Mouse (Mus musculus) forebrain, embryonic 10.5 days (tissue): ENCODE measurements around the gene Klhl40. TPM values are rescaled to one million over a fixed set of nuclear protein-coding genes. Genes with fewer than 3 reads are reported as not detected.

ENCODE experiments used
- DNase-seq: peaks from one replicate; pipeline ENCODE4 v3.0.0-alpha.2; 2017; ENCODE audit warnings: low spot score; ENCODE audit errors: extremely low spot score
- H3K27ac ChIP-seq: fragments of 300-500 bp; sonication (generic); 2 replicates; pipeline ENCODE4 v1.5.1; 2016; ENCODE audit warnings: mild to moderate bottlenecking
- H3K27me3 ChIP-seq: fragments of 300-500 bp; sonication (generic); 2 replicates; pipeline ENCODE4 v1.6.1; 2016; ENCODE audit warnings: mild to moderate bottlenecking; ENCODE audit not compliant: poor library complexity, severe bottlenecking
- H3K36me3 ChIP-seq: fragments of 300-500 bp; sonication (generic); replicated peaks from 2 replicates; pipeline ENCODE4 v1.6.1; 2016; ENCODE audit warnings: mild to moderate bottlenecking, moderate library complexity
- H3K4me1 ChIP-seq: fragments of 300-500 bp; sonication (generic); 2 replicates; pipeline ENCODE4 v1.6.1; 2016
- H3K4me3 ChIP-seq: fragments of 300-500 bp; sonication (generic); 2 replicates; pipeline ENCODE4 v1.5.1; 2016; ENCODE audit warnings: mild to moderate bottlenecking, moderate library complexity
- H3K9me3 ChIP-seq: fragments of 300-500 bp; sonication (generic); 2 replicates; pipeline ENCODE4 v1.6.1; 2016; ENCODE audit warnings: mild to moderate bottlenecking, moderate library complexity
- WGBS: fragments of 180-500 bp; shearing (Covaris S2); methylation state at CpG from one replicate; pipeline ENCODE4 v1.1.7; 2016; 5-methylcytosine and 5-hydroxymethylcytosine counted together
- polyA plus RNA-seq: library from polyadenylated mRNA; unstranded; fragments of >200 nt; fragmentation: Nextera tagmentation; extraction: Ambion mirVana; gene quantifications from 2 replicates; pipeline ENCODE4 v1.2.1, GENCODE M21; 2016

The Klhl40 gene
- polyA plus RNA-seq = 0.12 TPM in 1 of 2 replicates, not detected in the other

DNA sequence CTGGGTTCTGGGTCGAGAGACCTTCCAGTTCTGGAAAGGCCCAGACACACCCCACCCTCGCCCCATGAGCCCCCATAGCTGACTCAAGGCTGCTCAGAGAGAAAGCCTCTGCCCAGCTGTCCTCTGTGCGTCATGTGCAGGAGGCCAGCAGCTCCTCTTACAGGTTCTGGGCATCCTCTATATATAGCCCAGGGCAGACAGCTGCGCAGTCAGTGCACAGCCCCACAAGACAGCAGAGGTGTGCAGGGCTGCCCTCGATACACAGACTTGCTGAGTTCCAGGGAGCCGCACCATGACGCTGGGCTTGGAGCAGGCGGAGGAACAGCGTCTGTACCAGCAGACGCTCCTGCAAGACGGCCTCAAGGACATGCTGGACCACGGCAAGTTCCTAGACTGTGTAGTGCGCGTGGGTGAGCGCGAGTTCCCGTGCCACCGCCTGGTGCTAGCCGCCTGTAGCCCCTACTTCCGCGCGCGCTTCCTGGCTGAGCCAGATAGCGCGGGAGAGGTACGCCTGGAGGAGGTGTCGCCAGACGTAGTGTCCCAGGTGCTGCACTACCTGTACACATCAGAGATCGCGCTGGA lies at the start of gene Klhl40:
TSS of gene Klhl40 (plus strand) at position 124 of the 582 bp plus-strand sequence.
- peaks cover 12% of the 10 kb centered on the region for H3K4me1 ChIP-seq
- peak within 1 kb of the TSS; percentile 44 for H3K4me3 ChIP-seq
- no peak for DNase-seq
- H3K36me3 ChIP-seq = no peaks in the 10 kb centered on the region
- no peaks in the 10 kb centered on the region for H3K9me3 ChIP-seq
- WGBS = 24% methylated on average over 30 of the region's 30 CpGs
- no peak within 1 kb of the TSS for H3K27ac ChIP-seq
- peaks cover 57% of the 10 kb centered on the region for H3K27me3 ChIP-seq

DNA sequence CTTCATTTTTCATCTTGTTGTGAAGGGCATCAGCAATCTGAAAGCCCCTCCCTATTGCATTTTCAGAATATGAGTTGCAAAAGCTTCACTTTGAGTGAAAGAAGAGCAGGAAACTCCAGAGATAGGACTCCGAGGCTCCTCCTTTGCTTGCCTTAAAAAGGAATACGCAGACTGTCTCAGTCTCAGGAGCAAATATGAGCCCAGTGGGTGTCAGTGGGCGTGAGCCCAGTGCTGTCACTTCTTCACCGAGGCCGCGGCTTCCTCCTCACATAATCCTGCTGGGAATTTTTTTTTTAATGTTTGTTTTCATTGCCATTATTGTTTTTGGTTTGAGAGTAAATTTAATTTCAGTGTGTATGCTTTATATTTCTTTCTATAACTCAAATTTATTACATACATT lies 36.9 kb upstream of the Klhl40 start:
- Histone ChIP-seq H3K27ac (no peak overlapping the region), H3K4me1 (no peaks in the 10 kb centered on the region), H3K36me3 (peaks cover 81% of the 10 kb centered on the region), H3K4me3 (no peak overlapping the region), H3K27me3 (no peaks in the 10 kb centered on the region), H3K9me3 (no peaks in the 10 kb centered on the region)
- WGBS = 93% methylated on average over 6 of the region's 6 CpGs
- no peak for DNase-seq

DNA sequence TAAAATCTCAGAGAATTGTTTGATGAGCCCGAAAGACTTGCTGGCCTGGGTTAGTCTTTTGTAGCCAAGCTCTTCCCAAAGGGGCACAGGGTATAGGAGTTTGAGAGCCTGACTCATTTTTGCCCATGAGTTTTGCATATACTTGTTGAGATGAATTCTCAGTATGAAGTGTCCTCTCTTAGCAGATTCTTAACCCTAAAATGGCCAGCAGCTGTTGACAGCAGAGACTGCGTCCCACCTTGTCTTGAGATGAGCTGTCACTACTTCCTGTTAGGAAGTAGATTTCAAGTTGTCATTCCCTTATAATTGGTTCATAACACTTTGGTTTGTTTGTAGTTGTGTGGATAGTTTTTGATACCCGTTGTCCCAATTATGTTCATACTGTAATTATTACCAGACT lies 36.2 kb upstream of the Klhl40 start:
- Histone ChIP-seq H3K9me3 (no peaks in the 10 kb centered on the region), H3K27ac (no peak overlapping the region), H3K4me1 (no peaks in the 10 kb centered on the region), H3K4me3 (no peak overlapping the region), H3K36me3 (peaks cover 81% of the 10 kb centered on the region), H3K27me3 (no peaks in the 10 kb centered on the region)
- no peak for DNase-seq
- WGBS = 94% methylated on average over 3 of the region's 3 CpGs

GRCm38 (mm10) chr9:121744051-121744450 lies 33.4 kb upstream of the Klhl40 start:
- no peaks in the 10 kb centered on the region for H3K9me3 ChIP-seq
- H3K27me3 ChIP-seq = no peaks in the 10 kb centered on the region
- WGBS = 90% methylated on average over 8 of the region's 8 CpGs
- H3K36me3 ChIP-seq = peaks cover 96% of the 10 kb centered on the region
- no peaks in the 10 kb centered on the region for H3K4me1 ChIP-seq
- DNase-seq = no peak
- H3K4me3 ChIP-seq = no peak overlapping the region
- no peak overlapping the region for H3K27ac ChIP-seq

- DNase-seq = no peak
- 94% methylated on average over 9 of the region's 9 CpGs for WGBS
- peaks cover 93% of the 10 kb centered on the region for H3K36me3 ChIP-seq
Observed at GRCm38 (mm10) chr9:121752774-121753173, 24.6 kb upstream of the Klhl40 start.

DNA sequence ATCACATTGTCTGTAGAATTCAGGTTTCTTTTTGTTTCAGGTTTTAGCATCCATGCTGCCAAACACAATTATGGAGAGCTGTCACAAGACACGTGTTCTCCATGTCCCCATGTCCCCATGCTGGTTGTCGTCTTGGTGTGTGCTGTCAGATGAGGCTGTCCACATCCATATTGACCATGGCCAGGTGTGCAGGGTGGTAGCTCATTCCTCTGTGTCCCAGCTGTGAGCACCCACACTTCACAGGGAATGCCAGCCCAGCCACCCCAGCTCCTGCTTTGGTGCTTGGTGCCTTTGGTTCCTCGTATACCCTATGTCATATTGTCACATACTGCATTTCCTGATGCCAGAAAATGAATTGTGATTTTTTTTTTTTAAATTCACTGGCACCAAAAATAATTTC lies 22.8 kb upstream of the Klhl40 start:
- H3K36me3 ChIP-seq = peaks cover 74% of the 10 kb centered on the region
- H3K4me3 ChIP-seq = no peak overlapping the region
- H3K9me3 ChIP-seq = no peaks in the 10 kb centered on the region
- H3K27ac ChIP-seq = no peak overlapping the region
- peaks cover 22% of the 10 kb centered on the region for H3K4me1 ChIP-seq
- H3K27me3 ChIP-seq = 0 out of 2 replicates have a peak, but pooled peaks cover 4% of the 10 kb centered on the region
- DNase-seq = no peak
- 90% methylated on average over 3 of the region's 3 CpGs for WGBS

More at GRCm38 (mm10) chr9:121752774-121753173, 24.6 kb upstream of the Klhl40 start:
- H3K9me3 ChIP-seq = no peaks in the 10 kb centered on the region
- no peak overlapping the region for H3K4me3 ChIP-seq
- no peak overlapping the region for H3K27ac ChIP-seq
- H3K4me1 ChIP-seq = peaks cover 5% of the 10 kb centered on the region
- H3K27me3 ChIP-seq = no peaks in the 10 kb centered on the region

DNA sequence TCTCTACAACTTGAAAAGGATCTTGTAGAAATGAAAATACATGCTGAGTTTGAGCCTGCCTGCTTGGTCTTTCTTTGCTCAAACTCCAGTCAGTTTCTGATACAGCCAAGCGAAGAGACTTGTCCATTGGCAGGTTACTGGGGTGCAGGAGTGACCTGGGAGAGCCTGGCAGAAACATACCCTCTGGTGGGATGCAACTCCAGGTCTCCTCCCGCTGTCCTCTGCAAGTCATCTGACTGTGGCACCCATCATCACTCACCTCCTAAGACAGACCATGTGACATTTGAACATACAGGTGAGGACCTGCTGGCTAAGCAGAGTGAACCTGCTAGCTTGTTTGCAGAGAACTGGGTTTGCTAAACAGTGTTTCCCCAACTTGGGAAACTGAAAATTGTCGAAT lies 20.6 kb upstream of the Klhl40 start:
- H3K4me1 ChIP-seq = peaks cover 40% of the 10 kb centered on the region
- DNase-seq = no peak
- 93% methylated on average over 3 of the region's 3 CpGs for WGBS

GRCm38 (mm10) chr9:121757432-121757831 lies 20.0 kb upstream of the Klhl40 start:
- no peaks in the 10 kb centered on the region for H3K9me3 ChIP-seq
- 0 out of 2 replicates have a peak, but pooled peaks cover 4% of the 10 kb centered on the region for H3K27me3 ChIP-seq
- WGBS = 75% methylated on average over 3 of the region's 3 CpGs
- H3K27ac ChIP-seq = peak overlapping the region; percentile 20; the same call in 1 of the 2 replicates
- no peak overlapping the region for H3K4me3 ChIP-seq
- peaks cover 47% of the 10 kb centered on the region for H3K4me1 ChIP-seq
- peak; percentile 25 for DNase-seq
- peaks cover 51% of the 10 kb centered on the region for H3K36me3 ChIP-seq

More for the DNA sequence above, 20.6 kb upstream of the Klhl40 start:
- H3K27ac ChIP-seq = no peak overlapping the region
- 0 out of 2 replicates have a peak, but pooled peaks cover 4% of the 10 kb centered on the region for H3K27me3 ChIP-seq
- no peak overlapping the region for H3K4me3 ChIP-seq
- H3K36me3 ChIP-seq = peaks cover 53% of the 10 kb centered on the region
- no peaks in the 10 kb centered on the region for H3K9me3 ChIP-seq

- 0 out of 2 replicates have a peak, but pooled peaks cover 4% of the 10 kb centered on the region for H3K27me3 ChIP-seq
- H3K4me3 ChIP-seq = peak overlapping the region; percentile 82
- peak overlapping the region; percentile 98 for H3K27ac ChIP-seq
- peak; percentile 36 for DNase-seq
- peaks cover 51% of the 10 kb centered on the region for H3K36me3 ChIP-seq
- peaks cover 48% of the 10 kb centered on the region for H3K4me1 ChIP-seq
- no peaks in the 10 kb centered on the region for H3K9me3 ChIP-seq
- WGBS = 48% methylated on average over 10 of the region's 10 CpGs
Observed at GRCm38 (mm10) chr9:121757835-121758814, 19.3 kb upstream of the Klhl40 start.

- Histone ChIP-seq H3K27ac (peak within 1 kb of the TSS; percentile 98), H3K27me3 (0 out of 2 replicates have a peak, but pooled peaks cover 4% of the 10 kb centered on the region), H3K4me1 (peaks cover 48% of the 10 kb centered on the region), H3K9me3 (no peaks in the 10 kb centered on the region), H3K4me3 (peak within 1 kb of the TSS; percentile 82), H3K36me3 (peaks cover 51% of the 10 kb centered on the region)
- peak; percentile 78 for DNase-seq
- under 1% methylated on average over 94 of the region's 97 CpGs for WGBS
Observed at GRCm38 (mm10) chr9:121759091-121760081, 18.0 kb upstream of the Klhl40 start, which contains the start of gene Zfp651. TSS of gene Zfp651 (plus strand) at chr9:121759330.

- DNase-seq = peak; percentile 87
- peaks cover 51% of the 10 kb centered on the region for H3K36me3 ChIP-seq
- H3K27me3 ChIP-seq = 0 out of 2 replicates have a peak, but pooled peaks cover 4% of the 10 kb centered on the region
- no peaks in the 10 kb centered on the region for H3K9me3 ChIP-seq
- 2% methylated on average over 43 of the region's 43 CpGs for WGBS
- peak overlapping the region; percentile 82 for H3K4me3 ChIP-seq
- peaks cover 48% of the 10 kb centered on the region for H3K4me1 ChIP-seq
- peak overlapping the region; percentile 98 for H3K27ac ChIP-seq
Observed at GRCm38 (mm10) chr9:121760271-121761090, 16.9 kb upstream of the Klhl40 start.
